Comparison of ENCODE assay signal across 8 mouse cellular contexts in genomic region chr6:116628539-116629171, GRCm38 (mm10). TPM values are rescaled to one million over a fixed set of nuclear protein-coding genes. Genes with fewer than 3 reads are reported as not detected.
DNase-seq lines count a peak whose midpoint lies in the region; ATAC-seq and TF ChIP-seq lines count a peak whose summit lies in the region.

Gene Zfp422 (minus strand): TSS chr6:116628999.

- no peak for TF ChIP-seq CTCF in CH12.LX (conservative IDR thresholded peaks at IDR 0.05 in 1 of 2, IDR thresholded peaks at IDR 0.05 in 1 of 2; ENCODE audit: low read depth in 2 of 2, low read length in 2 of 2)
- no peak for TF ChIP-seq CTCF in heart, postnatal 0 days (IDR thresholded peaks at IDR 0.05; ENCODE audit: low read depth)
- TF ChIP-seq CTCF in lung, adult 2 months (IDR thresholded peaks at IDR 0.05; ENCODE audit: insufficient read depth, low read length): no peak
- no peak for TF ChIP-seq CTCF in thymus, adult 2 months (IDR thresholded peaks at IDR 0.05; ENCODE audit: borderline replicate concordance, control insufficient read depth, extremely low read depth, insufficient read depth, low read length, poor library complexity)

- WGBS in forebrain, embryonic 11.5 days: under 1% methylated on average over 56 of the region's 56 CpGs
- WGBS in heart, postnatal 0 days: under 1% methylated on average over 53 of the region's 56 CpGs
- under 1% methylated on average over 56 of the region's 56 CpGs for WGBS in lung, adult 2 months
- WGBS in thymus, adult 2 months: under 1% methylated on average over 56 of the region's 56 CpGs

- TF ChIP-seq RAD21 in CH12.LX (IDR thresholded peaks at IDR 0.05; ENCODE audit: low read depth, low read length): no peak

- peak; percentile 58 for DNase-seq in CH12.LX (ENCODE audit: extremely low read depth)
- DNase-seq in forebrain, embryonic 11.5 days (ENCODE audit: low spot score): peak; percentile 91
- DNase-seq in heart, postnatal 0 days (ENCODE audit: low spot score): peak; percentile 64
- DNase-seq in kidney, postnatal 36 days: peak; percentile 60 to 80
- peak; percentile 67 for DNase-seq in lung, adult 2 months
- peak; percentile 81 for DNase-seq in thymus, adult 2 months

- H3K9ac ChIP-seq in CH12.LX (ENCODE audit: insufficient read depth, low read depth): peak within 1 kb of the TSS; percentile 90
- peak within 1 kb of the TSS; percentile 100 for H3K9ac ChIP-seq in forebrain, embryonic 11.5 days (ENCODE audit: low read length)
- peak within 1 kb of the TSS; percentile 95 for H3K9ac ChIP-seq in heart, postnatal 0 days (replicated peaks; ENCODE audit: low read depth, low read length)

- no peaks in the 10 kb centered on the region for H3K27me3 ChIP-seq in CH12.LX (replicated peaks)
- no peaks in the 10 kb centered on the region for H3K27me3 ChIP-seq in forebrain, embryonic 11.5 days (ENCODE audit: control insufficient read depth, insufficient read depth, low read length)
- H3K27me3 ChIP-seq in heart, postnatal 0 days (ENCODE audit: control insufficient read depth, insufficient read depth, low read length): no peaks in the 10 kb centered on the region
- H3K27me3 ChIP-seq in thymus, adult 2 months (ENCODE audit: control insufficient read depth, insufficient read depth, low read length): no peaks in the 10 kb centered on the region

- TF ChIP-seq POLR2A in CH12.LX (IDR thresholded peaks at IDR 0.05; ENCODE audit: low read depth, low read length): peak; percentile 84
- TF ChIP-seq POLR2A in lung, adult 2 months (IDR thresholded peaks at IDR 0.05; ENCODE audit: borderline replicate concordance, extremely low read depth, low read depth, low read length): peak; percentile 44; the same call in 1 of the 2 replicates
- peak; percentile 88 for TF ChIP-seq POLR2A in thymus, adult 2 months (IDR thresholded peaks at IDR 0.05; ENCODE audit: control insufficient read depth, extremely low read depth, insufficient read depth, low read length, poor library complexity)

- H3K27ac ChIP-seq in CH12.LX (ENCODE audit: insufficient read depth, low read depth): peak within 1 kb of the TSS; percentile 27; the same call in 1 of the 2 replicates
- peak within 1 kb of the TSS; percentile 65 for H3K27ac ChIP-seq in brown adipose tissue, adult 24 weeks (replicated peaks; ENCODE audit: low read depth, low read length)
- peak within 1 kb of the TSS; percentile 84 for H3K27ac ChIP-seq in forebrain, embryonic 11.5 days (ENCODE audit: low read depth, low read length)
- peak within 1 kb of the TSS; percentile 94 for H3K27ac ChIP-seq in heart, postnatal 0 days (ENCODE audit: low read depth)
- peak within 1 kb of the TSS; percentile 43; the same call in 1 of the 2 replicates for H3K27ac ChIP-seq in thymus, adult 2 months (ENCODE audit: control insufficient read depth, insufficient read depth, low read length)

- peaks cover 3 to 30% of the 10 kb centered on the region in 2 experiments for H3K4me1 ChIP-seq in CH12.LX (ENCODE audit: control insufficient read depth in 1 of 2, insufficient read depth in 2 of 2)
- H3K4me1 ChIP-seq in brown adipose tissue, adult 24 weeks (ENCODE audit: control insufficient read depth, insufficient read depth, insufficient read length, low read length): no peaks in the 10 kb centered on the region; the same call in 1 of the 2 replicates
- no peaks in the 10 kb centered on the region; the same call in 1 of the 2 replicates for H3K4me1 ChIP-seq in forebrain, embryonic 11.5 days (replicated peaks; ENCODE audit: control insufficient read depth, insufficient read depth, low read length)
- 0 out of 2 replicates have a peak, but pooled peaks cover 5% of the 10 kb centered on the region for H3K4me1 ChIP-seq in heart, postnatal 0 days (ENCODE audit: control insufficient read depth, insufficient read depth)
- H3K4me1 ChIP-seq in lung, adult 2 months (ENCODE audit: control insufficient read depth, insufficient read depth, low read length): no peaks in the 10 kb centered on the region
- H3K4me1 ChIP-seq in thymus, adult 2 months (replicated peaks; ENCODE audit: control insufficient read depth, insufficient read depth, low read length): peaks cover 15% of the 10 kb centered on the region

- ATAC-seq in forebrain, embryonic 11.5 days (replicated peaks; ENCODE audit: low FRiP score): peak; percentile 96
- peak; percentile 89 for ATAC-seq in heart, postnatal 0 days (ENCODE audit: insufficient read depth, low read depth)
- ATAC-seq in neutrophil, adult 5-6 weeks (ENCODE audit: extremely low read depth, insufficient number of reproducible peaks, low FRiP score, poor library complexity, severe bottlenecking): peak; percentile 42

- H3K36me3 ChIP-seq in CH12.LX (replicated peaks in 1 of 2; ENCODE audit: control insufficient read depth in 1 of 2, insufficient read depth in 1 of 2, low read length in 1 of 2): peaks cover 11 to 27% of the 10 kb centered on the region in 2 experiments
- H3K36me3 ChIP-seq in forebrain, embryonic 11.5 days (ENCODE audit: control insufficient read depth, insufficient read depth, low read length): peaks cover 8% of the 10 kb centered on the region; the same call in 1 of the 2 replicates
- peaks cover 13% of the 10 kb centered on the region for H3K36me3 ChIP-seq in heart, postnatal 0 days (replicated peaks; ENCODE audit: control insufficient read depth, insufficient read depth, low read length)
- H3K36me3 ChIP-seq in thymus, adult 2 months (ENCODE audit: control insufficient read depth, insufficient read depth, low read length): peaks cover 3% of the 10 kb centered on the region; the same call in 1 of the 2 replicates

- H3K4me3 ChIP-seq in CH12.LX (replicated peaks in 1 of 3; ENCODE audit: low read depth in 2 of 3, low read length in 2 of 3, poor library complexity in 1 of 3): peak within 1 kb of the TSS; percentile 81 to 88 (median 85)
- peak within 1 kb of the TSS; percentile 97 for H3K4me3 ChIP-seq in brown adipose tissue, adult 24 weeks (ENCODE audit: insufficient read depth, low read depth, low read length)
- peak within 1 kb of the TSS; percentile 87 for H3K4me3 ChIP-seq in forebrain, embryonic 11.5 days (ENCODE audit: low read depth, low read length)
- H3K4me3 ChIP-seq in heart, postnatal 0 days (ENCODE audit: low read depth, low read length): peak within 1 kb of the TSS; percentile 82
- peak within 1 kb of the TSS; percentile 69 for H3K4me3 ChIP-seq in lung, adult 2 months (replicated peaks; ENCODE audit: extremely low read depth, low read depth, low read length)
- H3K4me3 ChIP-seq in thymus, adult 2 months (ENCODE audit: control insufficient read depth, insufficient read depth, low read length): peak within 1 kb of the TSS; percentile 96

- peak within 1 kb of the TSS; percentile 94 for H3K4me2 ChIP-seq in CH12.LX (ENCODE audit: insufficient read depth, low read depth, poor library complexity, severe bottlenecking)
- peak within 1 kb of the TSS; percentile 63 for H3K4me2 ChIP-seq in forebrain, embryonic 11.5 days (ENCODE audit: low read depth, low read length, severe bottlenecking)
- H3K4me2 ChIP-seq in heart, postnatal 0 days (ENCODE audit: low read depth, low read length): peak within 1 kb of the TSS; percentile 71

- H3K9me3 ChIP-seq in CH12.LX (replicated peaks; ENCODE audit: low read length): no peaks in the 10 kb centered on the region
- H3K9me3 ChIP-seq in forebrain, embryonic 11.5 days (ENCODE audit: control insufficient read depth, low read length): no peaks in the 10 kb centered on the region
- no peaks in the 10 kb centered on the region for H3K9me3 ChIP-seq in heart, postnatal 0 days (replicated peaks; ENCODE audit: control insufficient read depth, low read length)

- no peak for TF ChIP-seq EP300 in CH12.LX (IDR thresholded peaks at IDR 0.05; ENCODE audit: low read length)
- no peak for TF ChIP-seq EP300 in heart, postnatal 0 days (IDR thresholded peaks at IDR 0.05; ENCODE audit: low read depth)

- dilution Hi-C loops in CH12.LX (cut with MboI; ENCODE audit: extremely low pct_ligation_motif_present, extremely low pct_unique_long_range_greater_than_20kb, low sequenced_read_pairs): no loop called here

- H3K79me2 ChIP-seq in CH12.LX (replicated peaks; ENCODE audit: control insufficient read depth, extremely low read depth, insufficient read depth, poor library complexity, severe bottlenecking): peaks cover 15% of the 10 kb centered on the region

- in situ Hi-C loops in CH12.LX (cut with MboI; ENCODE audit: low pct_ligation_motif_present, low pct_unique_long_range_greater_than_20kb, low sequenced_read_pairs): no loop called here

TF ChIP-seq in CH12.LX, 34 proteins besides CTCF, POLR2A, EP300 and RAD21 (continues in another document):
- TF ChIP-seq UBTF (IDR thresholded peaks at IDR 0.05; ENCODE audit: low read depth, low read length) (peak; percentile 83; the same call in 1 of the 2 replicates), SMC3 (IDR thresholded peaks at IDR 0.05; ENCODE audit: low read depth, low read length) (no peak), MAZ (IDR thresholded peaks at IDR 0.05; ENCODE audit: low read depth, low read length) (no peak), USF1 (IDR thresholded peaks at IDR 0.05; ENCODE audit: low read depth, low read length) (no peak), TCF12 (IDR thresholded peaks at IDR 0.05; ENCODE audit: low read depth, low read length) (peak; percentile 89), JUND (conservative IDR thresholded peaks at IDR 0.05; ENCODE audit: low read depth, low read length) (no peak), KAT2A (IDR thresholded peaks at IDR 0.05; ENCODE audit: insufficient replicate concordance, low read length) (0 out of 2 replicates have a peak, but pooled peaks have one; percentile 50), BHLHE40 (IDR thresholded peaks at IDR 0.05; ENCODE audit: low read depth, low read length) (no peak), ELF1 (IDR thresholded peaks at IDR 0.05; ENCODE audit: low read depth, low read length) (peak; percentile 84), ZMIZ1 (IDR thresholded peaks at IDR 0.05; ENCODE audit: low read depth, low read length) (peak; percentile 76), MAFK (IDR thresholded peaks at IDR 0.05; ENCODE audit: insufficient replicate concordance, low read length) (no peak), MAX (IDR thresholded peaks at IDR 0.05; ENCODE audit: low read length) (no peak), JUN (IDR thresholded peaks at IDR 0.05; ENCODE audit: insufficient read depth, low read depth, low read length) (no peak)

RNA-seq across cellular contexts. Expression of gene Zfp422, which starts in this region (rescaled TPM):
- total RNA-seq in CH12.LX (2012; rRNA removed) (11.9 and 13.0 TPM in 2 replicates), CH12.LX (2014; rRNA removed) (25.9 and 33.4 TPM in 2 replicates)
- polyA plus RNA-seq in CH12.LX (2012; ENCODE audit: insufficient read length, low read depth): 31.1 and 33.2 TPM in 2 replicates
- polyA plus RNA-seq in brown adipose tissue, adult 24 weeks (2012; ENCODE audit: insufficient read depth, insufficient read length, missing spikeins): 10.3 and 10.9 TPM in 2 replicates
- polyA plus RNA-seq in forebrain, embryonic 11.5 days (2014; fragmentation: Nextera tagmentation; extraction: Ambion mirVana): 351 and 359 TPM in 2 replicates
- total RNA-seq in heart, postnatal 0 days (2014; rRNA removed; ENCODE audit: low replicate concordance): 29.1 and 33.0 TPM in 2 replicates
- polyA plus RNA-seq in heart, postnatal 0 days (2015; fragmentation: Nextera tagmentation; extraction: Ambion mirVana): 49.8 and 50.7 TPM in 2 replicates
- 8.4 and 16.2 TPM in 2 replicates for polyA plus RNA-seq in lung, adult 2 months (2012; rRNA removed)
- 11.6 and 12.8 TPM in 2 replicates for total RNA-seq in neutrophil, adult 5-6 weeks (2017)
- 42.6 and 50.1 TPM in 2 replicates for polyA plus RNA-seq in thymus, adult 2 months (2012; rRNA removed)

Comparison
In these comparisons a context has a peak if more than half of its experiments do, and no peak if none do; other contexts are left out.
1. Peak in every context shown above with its lines: DNase-seq, ATAC-seq, H3K4me3 ChIP-seq and H3K27ac ChIP-seq.
2. H3K27ac ChIP-seq: peak in every context shown above with its lines; median percentile 94 in heart, postnatal 0 days; 84 in forebrain, embryonic 11.5 days; 65 in brown adipose tissue, adult 24 weeks; 43 in thymus, adult 2 months; 27 in CH12.LX.
3. ATAC-seq: peak in every context shown above with its lines; median percentile 96 in forebrain, embryonic 11.5 days; 89 in heart, postnatal 0 days; 42 in neutrophil, adult 5-6 weeks.